Mouse (Mus musculus) neutrophil, adult 5-6 weeks (primary cell): Measurements from ENCODE around the gene Olfr1278. TPM values are rescaled to one million over a fixed set of nuclear protein-coding genes. Genes with fewer than 3 reads are reported as not detected.
"Not testable (repeated sequence)": the region's sequence is repeated elsewhere in the genome, so short reads cannot be mapped to it uniquely, and the experiment has no call there.

Experiments
- ATAC-seq: fragments of 151-379, 151-347 bp; 2 replicates; pipeline ENCODE4 v1.8.0; 2017; ENCODE audit warnings: mild to moderate bottlenecking, moderate TSS enrichment; ENCODE audit not compliant: insufficient number of reproducible peaks, poor library complexity, low FRiP score, severe bottlenecking; ENCODE audit errors: extremely low read depth
- total RNA-seq: library from RNA; stranded (forward); fragments of 200-1000 nt; gene quantifications from 2 replicates; pipeline ENCODE4 v1.2.3, GENCODE M21; 2017

The Olfr1278 gene
- 0.58 TPM in 1 of 2 replicates, not detected in the other for total RNA-seq

- no peak for ATAC-seq
Measured at GRCm38 (mm10) chr2:111289836-111290235, at the start of gene Olfr1278. Gene Olfr1278, plus strand, starts transcription at chr2:111290136.

GRCm38 (mm10) chr2:111254216-111254615 is 35.7 kb upstream of the Olfr1278 start, which contains the start of gene Olfr1276:
Gene Olfr1276, plus strand, starts transcription at chr2:111254516.
- no peak for ATAC-seq

GRCm38 (mm10) chr2:111274006-111274405 is 15.9 kb upstream of the Olfr1278 start, which contains the start of gene Olfr1277:
Gene Olfr1277, minus strand, starts transcription at chr2:111274106.
- no peak for ATAC-seq

- no peak for ATAC-seq
Measured at GRCm38 (mm10) chr2:111298541-111298940, 8.6 kb downstream of the Olfr1278 start.

- ATAC-seq, result no peak
Measured at GRCm38 (mm10) chr2:111300374-111300773, 10.4 kb downstream of the Olfr1278 start, which contains the start of gene Olfr1279. Gene Olfr1279, plus strand, starts transcription at chr2:111300635.

GRCm38 (mm10) chr2:111313717-111314116 is 23.8 kb downstream of the Olfr1278 start, which contains the start of gene Olfr1280:
Gene Olfr1280, plus strand, starts transcription at chr2:111314017.
- no peak for ATAC-seq

GRCm38 (mm10) chr2:111326220-111326619 is 36.3 kb downstream of the Olfr1278 start, which contains the start of gene Olfr1281:
Gene Olfr1281, plus strand, starts transcription at chr2:111326520.
- no peak for ATAC-seq

GRCm38 (mm10) chr2:111333721-111334120 is 43.8 kb downstream of the Olfr1278 start:
- not testable (repeated sequence) for ATAC-seq

GRCm38 (mm10) chr2:111335976-111336375 is 46.0 kb downstream of the Olfr1278 start, which contains the start of gene Olfr1282:
Gene Olfr1282, minus strand, starts transcription at chr2:111336076.
- no peak for ATAC-seq

Other genes starting within 250 kb of the Olfr1278 start
- gene Gm13941, start 184.2 kb upstream of the Olfr1278 start, total RNA-seq, result not detected in 2 replicates
- not detected in 2 replicates for gene Gm15130, start 137.2 kb upstream of the Olfr1278 start, total RNA-seq
- gene 4930430A15Rik, start 60.5 kb upstream of the Olfr1278 start, total RNA-seq, result not detected in 2 replicates
- not detected in 2 replicates for gene Olfr1275, start 54.9 kb upstream of the Olfr1278 start, total RNA-seq
- not detected in 2 replicates for gene Olfr1276, start 35.6 kb upstream of the Olfr1278 start, total RNA-seq
- gene Olfr1277, start 16.0 kb upstream of the Olfr1278 start, total RNA-seq, result 0.12 TPM in 1 of 2 replicates, not detected in the other
- gene Olfr1279, start 10.5 kb downstream of the Olfr1278 start, total RNA-seq, result not detected in 2 replicates
- gene Olfr1280, start 23.9 kb downstream of the Olfr1278 start, total RNA-seq, result 0.12 TPM in 1 of 2 replicates, not detected in the other
- gene Olfr1281, start 36.4 kb downstream of the Olfr1278 start, total RNA-seq, result not detected in 2 replicates
- gene Olfr1282, start 45.9 kb downstream of the Olfr1278 start, total RNA-seq, result not detected in 2 replicates
- gene Olfr1283, start 76.7 kb downstream of the Olfr1278 start, total RNA-seq, result not detected in 2 replicates
- gene Olfr1284, start 85.4 kb downstream of the Olfr1278 start, total RNA-seq, result not detected in 2 replicates
- gene Olfr1286, start 133.0 kb downstream of the Olfr1278 start, total RNA-seq, result not detected in 2 replicates
- not detected in 2 replicates for gene Olfr1287, start 159.0 kb downstream of the Olfr1278 start, total RNA-seq
- not detected in 2 replicates for gene Olfr1288, start 184.0 kb downstream of the Olfr1278 start, total RNA-seq
- gene Olfr1289, start 190.7 kb downstream of the Olfr1278 start, total RNA-seq, result not detected in 2 replicates
- not detected in 2 replicates for gene Olfr1290, start 203.7 kb downstream of the Olfr1278 start, total RNA-seq
- gene Olfr1291-ps1, start 207.0 kb downstream of the Olfr1278 start, total RNA-seq, result not detected in 2 replicates
- not detected in 2 replicates for gene Olfr1293-ps, start 235.1 kb downstream of the Olfr1278 start, total RNA-seq